Mouse (Mus musculus): ENCODE measurements around the gene Iqcc. TPM values are rescaled to one million over a fixed set of nuclear protein-coding genes. Genes with fewer than 3 reads are reported as not detected.
A peak's percentile ranks its signal among the peaks of the same experiment; 100 is the strongest.

Iqcc gene
- polyA plus RNA-seq, 1 experiment from 2014 or later, result 24.5 TPM

GRCm38 (mm10) chr4:129580347-129580746 is 38.6 kb downstream of the Iqcc start:
- no peaks in the 10 kb centered on the region for H3K9me3 ChIP-seq (replicated peaks; ENCODE audit: control insufficient read depth, low read length)
- no peak for ATAC-seq (replicated peaks; ENCODE audit: insufficient number of reproducible peaks, low FRiP score, low TSS enrichment)

GRCm38 (mm10) chr4:129578466-129578865 is 40.4 kb downstream of the Iqcc start, which contains the start of gene Fam167b:
Gene Fam167b (minus strand): TSS chr4:129578549.
- WGBS (ENCODE audit: insufficient replicate concordance), result 67% methylated on average over 5 of the region's 5 CpGs
- Histone ChIP-seq H3K36me3 (ENCODE audit: control insufficient read depth, insufficient read depth, low read length) (no peaks in the 10 kb centered on the region), H3K27ac (ENCODE audit: low read depth, low read length) (peak within 1 kb of the TSS; percentile 50), H3K9me3 (replicated peaks; ENCODE audit: control insufficient read depth, low read length) (no peaks in the 10 kb centered on the region), H3K4me2 (0 out of 2 replicates have a peak within 1 kb of the TSS, but pooled peaks have one; percentile 12), H3K27me3 (ENCODE audit: control insufficient read depth, insufficient read depth, low read length) (no peaks in the 10 kb centered on the region), H3K9ac (ENCODE audit: low read depth, low read length) (no peak within 1 kb of the TSS), H3K4me3 (ENCODE audit: low read depth, low read length) (no peak within 1 kb of the TSS), H3K4me1 (ENCODE audit: control insufficient read depth, insufficient read depth, low read length) (peaks cover 6% of the 10 kb centered on the region; the same call in 1 of the 2 replicates)
- ATAC-seq (replicated peaks; ENCODE audit: insufficient number of reproducible peaks, low FRiP score, low TSS enrichment), result no peak

More at GRCm38 (mm10) chr4:129580347-129580746, 38.6 kb downstream of the Iqcc start:
- Histone ChIP-seq H3K27me3 (ENCODE audit: control insufficient read depth, insufficient read depth, low read length) (no peaks in the 10 kb centered on the region), H3K9ac (ENCODE audit: low read depth, low read length) (no peak overlapping the region), H3K36me3 (ENCODE audit: control insufficient read depth, insufficient read depth, low read length) (no peaks in the 10 kb centered on the region), H3K4me2 (no peak overlapping the region), H3K4me3 (ENCODE audit: low read depth, low read length) (no peak overlapping the region), H3K27ac (ENCODE audit: low read depth, low read length) (no peak overlapping the region; the same call in 1 of the 2 replicates), H3K4me1 (ENCODE audit: control insufficient read depth, insufficient read depth, low read length) (peaks cover 9% of the 10 kb centered on the region)
- 66% methylated on average over 7 of the region's 7 CpGs for WGBS (ENCODE audit: insufficient replicate concordance)

- Histone ChIP-seq H3K27me3 (ENCODE audit: control insufficient read depth, insufficient read depth, low read length) (no peaks in the 10 kb centered on the region), H3K9ac (ENCODE audit: low read depth, low read length) (no peak overlapping the region), H3K9me3 (replicated peaks; ENCODE audit: control insufficient read depth, low read length) (no peaks in the 10 kb centered on the region), H3K27ac (ENCODE audit: low read depth, low read length) (0 out of 2 replicates have a peak overlapping the region, but pooled peaks have one; percentile 50), H3K4me3 (ENCODE audit: low read depth, low read length) (no peak overlapping the region), H3K36me3 (ENCODE audit: control insufficient read depth, insufficient read depth, low read length) (no peaks in the 10 kb centered on the region), H3K4me1 (ENCODE audit: control insufficient read depth, insufficient read depth, low read length) (peaks cover 6% of the 10 kb centered on the region; the same call in 1 of the 2 replicates), H3K4me2 (no peak overlapping the region)
- WGBS (ENCODE audit: insufficient replicate concordance), result 80% methylated on average over 7 of the region's 7 CpGs
- no peak for ATAC-seq (replicated peaks; ENCODE audit: insufficient number of reproducible peaks, low FRiP score, low TSS enrichment)
Measured at GRCm38 (mm10) chr4:129577688-129578087, 41.2 kb downstream of the Iqcc start.

GRCm38 (mm10) chr4:129576863-129577491 is 41.9 kb downstream of the Iqcc start:
- Histone ChIP-seq H3K4me1 (ENCODE audit: control insufficient read depth, insufficient read depth, low read length) (peaks cover 6% of the 10 kb centered on the region; the same call in 1 of the 2 replicates), H3K4me2 (0 out of 2 replicates have a peak overlapping the region, but pooled peaks have one; percentile 12), H3K36me3 (ENCODE audit: control insufficient read depth, insufficient read depth, low read length) (no peaks in the 10 kb centered on the region), H3K27me3 (ENCODE audit: control insufficient read depth, insufficient read depth, low read length) (no peaks in the 10 kb centered on the region), H3K4me3 (ENCODE audit: low read depth, low read length) (no peak overlapping the region), H3K9me3 (replicated peaks; ENCODE audit: control insufficient read depth, low read length) (no peaks in the 10 kb centered on the region), H3K9ac (ENCODE audit: low read depth, low read length) (no peak overlapping the region), H3K27ac (ENCODE audit: low read depth, low read length) (no peak overlapping the region)
- WGBS (ENCODE audit: insufficient replicate concordance), result 33% methylated on average over 21 of the region's 21 CpGs
- ATAC-seq (replicated peaks; ENCODE audit: insufficient number of reproducible peaks, low FRiP score, low TSS enrichment), result no peak

GRCm38 (mm10) chr4:129575171-129575844 is 43.6 kb downstream of the Iqcc start:
- 33% methylated on average over 7 of the region's 8 CpGs for WGBS (ENCODE audit: insufficient replicate concordance)
- H3K9me3 ChIP-seq (replicated peaks; ENCODE audit: control insufficient read depth, low read length), result no peaks in the 10 kb centered on the region
- no peaks in the 10 kb centered on the region for H3K36me3 ChIP-seq (ENCODE audit: control insufficient read depth, insufficient read depth, low read length)
- no peak overlapping the region for H3K4me3 ChIP-seq (ENCODE audit: low read depth, low read length)
- H3K27ac ChIP-seq (ENCODE audit: low read depth, low read length), result peak overlapping the region; percentile 68; the same call in 1 of the 2 replicates
- ATAC-seq (replicated peaks; ENCODE audit: insufficient number of reproducible peaks, low FRiP score, low TSS enrichment), result no peak
- peaks cover 6% of the 10 kb centered on the region; the same call in 1 of the 2 replicates for H3K4me1 ChIP-seq (ENCODE audit: control insufficient read depth, insufficient read depth, low read length)
- H3K27me3 ChIP-seq (ENCODE audit: control insufficient read depth, insufficient read depth, low read length), result no peaks in the 10 kb centered on the region
- H3K9ac ChIP-seq (ENCODE audit: low read depth, low read length), result 0 out of 2 replicates have a peak overlapping the region, but pooled peaks have one; percentile 54
- peak overlapping the region; percentile 8; the same call in 1 of the 2 replicates for H3K4me2 ChIP-seq

GRCm38 (mm10) chr4:129573430-129573829 is 45.5 kb downstream of the Iqcc start, which contains the start of gene Lck:
Gene Lck (minus strand): TSS chr4:129573641.
- H3K4me1 ChIP-seq (ENCODE audit: control insufficient read depth, insufficient read depth, low read length), result peaks cover 6% of the 10 kb centered on the region; the same call in 1 of the 2 replicates
- 80% methylated on average over 8 of the region's 8 CpGs for WGBS (ENCODE audit: insufficient replicate concordance)
- H3K27ac ChIP-seq (ENCODE audit: low read depth, low read length), result peak within 1 kb of the TSS; percentile 0; the same call in 1 of the 2 replicates
- H3K9ac ChIP-seq (ENCODE audit: low read depth, low read length), result no peak within 1 kb of the TSS
- ATAC-seq (replicated peaks; ENCODE audit: insufficient number of reproducible peaks, low FRiP score, low TSS enrichment), result no peak
- H3K4me2 ChIP-seq, result no peak within 1 kb of the TSS
- no peaks in the 10 kb centered on the region for H3K36me3 ChIP-seq (ENCODE audit: control insufficient read depth, insufficient read depth, low read length)
- H3K9me3 ChIP-seq (replicated peaks; ENCODE audit: control insufficient read depth, low read length), result no peaks in the 10 kb centered on the region
- H3K27me3 ChIP-seq (ENCODE audit: control insufficient read depth, insufficient read depth, low read length), result no peaks in the 10 kb centered on the region
- H3K4me3 ChIP-seq (ENCODE audit: low read depth, low read length), result no peak within 1 kb of the TSS

- 98% methylated on average over 4 of the region's 4 CpGs for WGBS (ENCODE audit: insufficient replicate concordance)
- Histone ChIP-seq H3K4me2 (no peak overlapping the region), H3K9ac (ENCODE audit: low read depth, low read length) (no peak overlapping the region), H3K36me3 (ENCODE audit: control insufficient read depth, insufficient read depth, low read length) (no peaks in the 10 kb centered on the region), H3K4me1 (ENCODE audit: control insufficient read depth, insufficient read depth, low read length) (peaks cover 6% of the 10 kb centered on the region; the same call in 1 of the 2 replicates), H3K9me3 (replicated peaks; ENCODE audit: control insufficient read depth, low read length) (no peaks in the 10 kb centered on the region), H3K4me3 (ENCODE audit: low read depth, low read length) (no peak overlapping the region), H3K27me3 (ENCODE audit: control insufficient read depth, insufficient read depth, low read length) (no peaks in the 10 kb centered on the region), H3K27ac (ENCODE audit: low read depth, low read length) (no peak overlapping the region)
- ATAC-seq (replicated peaks; ENCODE audit: insufficient number of reproducible peaks, low FRiP score, low TSS enrichment), result no peak
Measured at GRCm38 (mm10) chr4:129573093-129573370, 45.9 kb downstream of the Iqcc start.

- no peaks in the 10 kb centered on the region for H3K27me3 ChIP-seq (ENCODE audit: control insufficient read depth, insufficient read depth, low read length)
- no peaks in the 10 kb centered on the region for H3K9me3 ChIP-seq (replicated peaks; ENCODE audit: control insufficient read depth, low read length)
- no peak overlapping the region for H3K4me2 ChIP-seq
- ATAC-seq (replicated peaks; ENCODE audit: insufficient number of reproducible peaks, low FRiP score, low TSS enrichment), result no peak
- H3K9ac ChIP-seq (ENCODE audit: low read depth, low read length), result no peak overlapping the region
- H3K4me3 ChIP-seq (ENCODE audit: low read depth, low read length), result no peak overlapping the region
- peak overlapping the region; percentile 0; the same call in 1 of the 2 replicates for H3K27ac ChIP-seq (ENCODE audit: low read depth, low read length)
- H3K4me1 ChIP-seq (ENCODE audit: control insufficient read depth, insufficient read depth, low read length), result peaks cover 6% of the 10 kb centered on the region; the same call in 1 of the 2 replicates
- 63% methylated on average over 13 of the region's 13 CpGs for WGBS (ENCODE audit: insufficient replicate concordance)
- H3K36me3 ChIP-seq (ENCODE audit: control insufficient read depth, insufficient read depth, low read length), result no peaks in the 10 kb centered on the region
Measured at GRCm38 (mm10) chr4:129572236-129573092, 46.4 kb downstream of the Iqcc start.

Measured in heart, embryonic 11.5 days (tissue).